Mouse (Mus musculus) embryonic fibroblast, embryonic 13.5 days (primary cell): ENCODE measurements at regions not wholly inside any gene's neighbourhood (a gene's known extent, or its start where the extent isn't known, plus 50 kb on each side); places are given as distances from the start of the nearest gene placed in this dataset.
A peak's percentile ranks its signal among the peaks of the same experiment; 100 is the strongest.

Experiments
- H3K27ac ChIP-seq: 2 replicates; pipeline ENCODE4 v1.5.1; 2012; ENCODE audit warnings: low read length, control low read depth, inconsistent platforms; ENCODE audit not compliant: insufficient read depth
- H3K4me1 ChIP-seq: 2 replicates; pipeline ENCODE4 v1.6.1; 2011; ENCODE audit warnings: low read length; ENCODE audit not compliant: control insufficient read depth, insufficient read depth
- H3K4me3 ChIP-seq: 2 replicates; pipeline ENCODE4 v1.5.1; 2011; ENCODE audit warnings: mild to moderate bottlenecking, control low read depth, low read length; ENCODE audit not compliant: insufficient read depth
- CTCF ChIP-seq: IDR thresholded peaks from 2 replicates; pipeline ENCODE4 v1.5.1; 2011; ENCODE audit warnings: mild to moderate bottlenecking, control low read depth, low read length, moderate library complexity, borderline replicate concordance; ENCODE audit not compliant: insufficient read depth
- POLR2A ChIP-seq: IDR thresholded peaks from 2 replicates; pipeline ENCODE4 v1.6.1; 2011; ENCODE audit warnings: low read depth, mild to moderate bottlenecking, control low read depth, low read length, moderate library complexity

DNA sequence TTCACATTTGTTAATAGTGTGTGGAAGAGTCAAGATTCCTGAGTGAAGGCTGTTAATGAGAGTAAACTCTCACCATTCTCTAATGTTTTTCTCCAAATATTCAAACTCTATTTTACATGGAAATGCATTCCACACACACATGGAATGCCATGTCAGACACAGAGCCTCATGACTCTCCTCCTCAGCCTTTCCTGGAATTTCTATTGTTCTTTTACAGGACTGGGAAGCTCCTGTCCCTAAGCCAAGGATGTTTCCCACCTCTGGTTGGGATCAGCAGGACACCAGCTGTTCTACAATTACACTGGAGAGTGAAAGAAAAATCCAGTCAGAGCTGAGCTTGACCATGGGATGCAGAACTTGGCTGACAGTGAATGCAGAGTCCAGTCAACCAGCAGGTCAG is 309.3 kb upstream of the Rasgrp1 start:
- TF ChIP-seq CTCF (no peak), POLR2A (no peak)
- H3K4me3 ChIP-seq: no peak overlapping the region
- H3K4me1 ChIP-seq: peaks cover 11% of the 10 kb centered on the region
- peak overlapping the region; percentile 84 for H3K27ac ChIP-seq

DNA sequence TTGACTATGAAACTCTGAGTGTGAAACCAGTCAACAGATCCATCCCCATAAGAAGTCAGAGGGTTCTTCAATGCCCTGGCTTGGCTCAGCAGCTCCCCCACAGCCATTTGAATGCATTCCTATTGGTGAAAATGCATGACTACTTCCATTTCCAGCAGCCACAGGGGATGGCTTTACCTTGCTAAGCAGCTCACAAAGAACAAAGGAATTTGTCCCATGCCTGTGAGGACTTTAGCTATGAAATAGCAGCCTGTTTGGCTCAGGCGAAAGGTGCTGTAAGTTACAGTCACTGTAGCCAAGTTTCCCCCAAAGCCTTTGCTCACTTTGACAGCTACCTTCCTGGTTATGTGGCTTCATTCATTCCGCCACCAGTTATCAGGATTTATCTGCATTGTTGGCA is 309.8 kb upstream of the Rasgrp1 start:
- H3K4me1 ChIP-seq: peaks cover 11% of the 10 kb centered on the region
- H3K4me3 ChIP-seq: no peak overlapping the region
- TF ChIP-seq CTCF (no peak), POLR2A (no peak)
- H3K27ac ChIP-seq: peak overlapping the region; percentile 84

DNA sequence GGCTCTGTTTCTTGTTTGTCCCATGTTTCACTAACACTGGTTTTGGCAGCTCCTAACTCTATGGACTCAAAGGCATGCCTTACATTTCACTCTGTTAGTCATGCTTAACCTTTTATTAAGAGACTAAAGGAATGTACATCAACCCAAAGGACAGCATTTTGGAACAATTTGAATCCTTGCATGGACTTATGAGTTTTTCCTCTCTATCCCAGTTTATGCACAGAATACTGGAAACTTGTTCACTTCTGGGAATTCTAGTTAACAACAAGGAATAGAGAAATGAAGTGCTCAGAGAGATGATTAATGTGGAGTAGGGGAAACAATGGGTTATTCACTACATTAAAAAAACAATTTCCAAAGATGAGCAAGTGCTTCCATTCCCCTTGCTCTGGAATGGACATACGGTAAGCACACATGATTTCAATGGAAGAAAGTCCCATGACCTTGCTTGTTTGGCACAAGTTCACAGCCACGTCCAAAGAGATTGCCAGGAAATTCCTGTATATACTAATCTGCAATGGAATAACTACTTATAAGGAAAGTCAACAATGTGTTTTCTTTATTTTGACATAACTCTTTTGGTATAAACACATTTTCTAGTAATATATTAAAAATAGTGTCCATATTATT is 313.9 kb upstream of the Rasgrp1 start:
- TF ChIP-seq POLR2A (no peak), CTCF (no peak)
- H3K4me3 ChIP-seq: no peak overlapping the region
- peaks cover 9% of the 10 kb centered on the region for H3K4me1 ChIP-seq
- peak overlapping the region; percentile 100 for H3K27ac ChIP-seq

DNA sequence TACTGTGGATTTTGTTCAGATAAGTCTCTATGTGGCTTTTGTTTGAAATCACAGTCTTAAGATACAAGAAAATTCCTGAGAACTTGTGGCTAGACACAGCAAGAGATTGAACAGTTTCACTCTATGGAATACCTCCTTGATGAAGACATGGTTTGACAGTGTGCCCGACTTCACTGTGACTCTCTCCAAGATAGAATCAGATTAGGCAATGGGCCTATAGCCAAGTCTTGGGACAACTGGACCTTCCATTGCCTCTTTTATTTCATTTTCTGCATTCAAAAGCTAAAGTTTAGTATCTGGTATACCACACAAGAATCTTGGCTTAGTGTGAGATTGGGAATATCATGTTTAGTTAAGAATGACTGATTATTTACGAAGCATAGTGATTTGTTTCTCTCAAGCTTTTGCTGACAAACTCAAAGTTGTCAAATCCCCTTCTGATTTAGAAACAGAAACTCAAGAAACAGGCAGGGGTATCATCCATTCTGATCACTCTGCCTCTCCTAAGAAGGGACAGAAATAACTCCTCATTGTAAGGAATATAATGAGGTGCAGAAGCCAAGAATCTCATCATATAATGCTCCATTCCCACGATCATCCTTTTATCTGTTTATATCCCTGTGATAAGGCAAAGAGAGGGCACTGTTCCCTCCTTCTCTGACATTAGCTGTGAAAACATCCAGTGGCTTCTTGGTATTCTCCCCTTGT is 317.6 kb upstream of the Rasgrp1 start:
- no peak overlapping the region; the same call in none of the 2 replicates for H3K27ac ChIP-seq
- peaks cover 3% of the 10 kb centered on the region; the same call in 1 of the 2 replicates for H3K4me1 ChIP-seq
- no peak overlapping the region for H3K4me3 ChIP-seq
- no peak for TF ChIP-seq POLR2A
- TF ChIP-seq CTCF: no peak

DNA sequence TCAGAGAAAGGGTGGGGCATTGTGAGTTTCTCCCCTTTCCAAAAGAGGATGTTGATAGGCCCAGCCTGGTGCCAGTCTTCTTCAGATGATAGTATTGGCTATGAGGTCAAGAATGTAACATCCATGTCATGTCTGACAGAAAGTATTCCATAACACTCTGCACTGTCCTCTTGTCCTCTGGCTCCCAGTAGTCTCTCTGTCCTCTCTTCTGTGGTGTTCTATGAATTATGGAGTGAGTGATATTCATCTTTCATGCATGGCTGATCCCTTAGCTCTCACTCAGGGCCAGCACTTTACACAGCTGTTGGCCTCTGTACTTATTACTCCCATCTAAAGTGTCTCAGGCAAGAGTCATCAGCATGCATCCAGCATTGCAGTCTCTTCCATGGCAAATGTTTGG is 319.9 kb upstream of the Rasgrp1 start:
- H3K27ac ChIP-seq: no peak overlapping the region; the same call in 1 of the 2 replicates
- no peak for TF ChIP-seq POLR2A
- TF ChIP-seq CTCF: no peak
- peaks cover 11% of the 10 kb centered on the region for H3K4me1 ChIP-seq
- no peak overlapping the region for H3K4me3 ChIP-seq

DNA sequence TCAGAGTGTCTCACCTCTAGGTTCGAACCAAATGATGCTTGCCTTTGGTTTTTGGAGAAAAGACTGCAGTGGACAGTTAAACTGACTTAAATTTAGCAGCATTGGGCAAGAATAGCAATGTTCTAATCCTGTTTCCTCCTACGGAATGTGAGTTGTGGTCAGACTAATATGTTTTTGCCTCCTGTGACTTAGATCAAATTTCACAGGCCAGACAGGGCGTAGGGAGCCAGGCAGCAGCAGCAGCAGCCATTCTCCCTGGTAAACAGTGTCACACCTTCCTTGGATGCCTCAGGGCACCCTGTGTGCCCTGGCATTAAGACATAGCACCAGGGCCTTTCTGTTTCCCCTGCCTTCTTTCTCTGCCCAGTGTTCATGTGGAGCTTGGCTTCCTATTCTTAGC is 323.7 kb upstream of the Rasgrp1 start:
- Histone ChIP-seq H3K4me1 (peaks cover 13% of the 10 kb centered on the region), H3K4me3 (no peak overlapping the region), H3K27ac (peak overlapping the region; percentile 99)
- no peak for TF ChIP-seq CTCF
- no peak; the same call in 1 of the 2 replicates for TF ChIP-seq POLR2A

DNA sequence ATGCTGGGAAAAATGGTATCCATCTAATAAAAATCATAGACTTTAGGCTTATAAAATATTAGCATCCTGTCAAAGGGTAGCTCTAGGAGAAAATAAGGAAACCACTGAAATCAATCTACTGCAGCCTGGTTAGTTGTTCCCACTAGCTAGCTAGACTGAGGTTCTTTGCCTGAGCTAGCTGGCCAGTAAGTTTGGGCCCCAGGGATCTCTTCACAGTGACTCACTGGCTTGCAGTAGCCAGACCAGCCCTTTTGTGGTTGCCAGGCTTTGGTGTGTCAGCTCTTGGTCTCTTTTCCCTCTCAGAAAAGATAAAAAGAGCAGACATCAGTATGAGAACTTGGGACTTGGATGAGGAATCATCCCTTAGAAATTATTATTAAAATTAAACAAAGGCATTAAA is 325.3 kb upstream of the Rasgrp1 start:
- Histone ChIP-seq H3K4me1 (peaks cover 13% of the 10 kb centered on the region), H3K4me3 (no peak overlapping the region)
- TF ChIP-seq POLR2A (no peak), CTCF (no peak)

DNA sequence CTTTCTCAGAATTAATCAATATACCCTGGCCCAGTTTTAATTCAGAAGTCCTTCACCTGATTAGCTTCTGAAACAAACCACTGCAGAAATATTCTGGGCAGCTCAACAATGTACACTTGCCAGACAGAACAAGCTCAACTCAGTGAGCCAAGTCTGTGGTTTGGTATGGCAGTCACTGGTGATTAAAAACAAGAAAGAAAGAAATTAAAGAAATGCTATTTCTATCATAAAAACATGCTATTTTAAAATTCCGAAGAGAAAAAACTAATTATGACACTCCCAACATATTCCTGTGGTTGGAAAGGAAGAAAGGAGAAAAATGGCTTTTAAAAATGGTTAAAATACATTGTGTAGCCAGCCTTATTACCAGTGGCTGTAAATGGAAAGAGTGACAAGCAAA is 332.1 kb upstream of the Rasgrp1 start:
- Histone ChIP-seq H3K4me3 (no peak overlapping the region), H3K27ac (peak overlapping the region; percentile 99), H3K4me1 (peaks cover 14% of the 10 kb centered on the region)
- no peak for TF ChIP-seq CTCF

More for the DNA sequence above, 325.3 kb upstream of the Rasgrp1 start:
- peak overlapping the region; percentile 97 for H3K27ac ChIP-seq

DNA sequence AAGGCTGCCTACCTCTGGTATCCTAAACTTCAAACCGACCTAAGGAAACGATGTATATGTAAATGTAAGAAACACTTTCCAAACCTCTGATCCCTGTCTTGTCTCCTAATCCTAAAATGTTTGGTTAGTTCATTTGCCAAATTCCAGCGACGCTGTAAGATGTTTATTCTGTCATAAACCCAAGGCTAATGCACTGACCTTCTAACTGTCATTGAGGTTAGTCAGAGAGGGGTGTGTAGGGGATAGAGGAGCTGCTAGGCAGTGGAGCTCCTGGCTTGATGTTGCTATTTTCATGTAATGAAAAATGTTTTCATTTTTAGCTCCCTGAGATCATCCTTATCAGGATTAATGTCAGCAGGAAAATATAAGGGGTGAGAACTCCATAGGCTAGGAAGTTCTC is 335.8 kb upstream of the Rasgrp1 start:
- peak overlapping the region; percentile 96 for H3K27ac ChIP-seq

DNA sequence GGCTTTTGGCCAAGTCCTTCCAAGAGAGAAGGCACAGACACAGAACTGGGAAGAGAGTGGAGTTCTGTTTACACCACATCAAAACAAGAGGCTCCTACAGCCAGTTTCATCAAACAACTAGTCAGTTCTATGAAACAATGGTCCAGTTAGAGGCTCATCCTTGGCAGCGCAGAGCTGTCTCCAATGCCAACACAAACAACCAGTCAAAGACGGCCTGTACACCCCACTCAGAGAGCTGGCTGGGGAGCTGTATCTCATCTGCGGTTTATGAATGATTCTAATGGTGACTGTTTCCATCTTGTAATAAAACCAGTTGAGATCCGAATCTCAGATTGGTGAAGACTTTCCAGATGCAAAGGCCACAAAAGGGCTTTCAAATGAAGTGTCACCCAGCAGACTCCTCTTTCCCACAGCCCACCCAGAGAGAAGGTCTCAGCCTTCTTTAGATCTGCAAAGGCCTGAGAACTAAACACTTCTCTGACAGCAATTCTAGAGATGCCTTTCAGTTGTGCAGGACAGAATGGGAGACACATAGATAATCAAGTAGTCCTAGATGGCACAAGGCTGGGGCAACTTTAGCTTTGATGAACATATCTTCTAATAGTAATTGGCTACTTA is 343.1 kb upstream of the Rasgrp1 start:
- Histone ChIP-seq H3K27ac (no peak overlapping the region), H3K4me3 (no peak overlapping the region), H3K4me1 (no peaks in the 10 kb centered on the region)
- TF ChIP-seq POLR2A (no peak), CTCF (no peak)

More for the DNA sequence above, 335.8 kb upstream of the Rasgrp1 start:
- Histone ChIP-seq H3K4me1 (peaks cover 12% of the 10 kb centered on the region), H3K4me3 (no peak overlapping the region)
- TF ChIP-seq CTCF: no peak
- no peak for TF ChIP-seq POLR2A

DNA sequence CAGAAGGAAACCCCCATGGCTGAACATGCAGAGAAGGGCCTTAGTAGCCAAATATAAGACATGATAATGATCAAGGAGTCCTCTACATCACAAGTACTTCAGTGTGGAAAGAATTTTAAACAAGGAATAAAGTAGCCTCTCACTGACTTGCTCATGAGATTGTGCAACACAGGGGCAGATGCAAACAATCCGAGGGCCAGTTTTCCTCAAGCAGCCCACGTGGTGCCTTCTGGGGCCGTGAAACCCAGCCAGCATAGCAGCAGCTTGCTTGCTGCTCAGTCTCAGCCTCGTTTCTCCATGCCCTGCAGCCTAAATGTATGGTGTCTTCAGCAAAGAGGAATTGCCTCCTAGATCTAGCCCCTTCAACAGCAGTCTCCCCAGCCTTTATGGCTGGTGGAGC is 350.7 kb upstream of the Rasgrp1 start:
- Histone ChIP-seq H3K4me3 (no peak overlapping the region), H3K27ac (no peak overlapping the region)
- TF ChIP-seq POLR2A (no peak), CTCF (no peak)

More for the DNA sequence above, 350.7 kb upstream of the Rasgrp1 start:
- H3K4me1 ChIP-seq: no peaks in the 10 kb centered on the region
